Mouse (Mus musculus) C2C12 (cell line): ENCODE results near the gene Krt222. TPM values are rescaled to one million over a fixed set of nuclear protein-coding genes. Genes with fewer than 3 reads are reported as not detected.

Experiments used
- H3K27me3 ChIP-seq: one replicate; pipeline ENCODE4 v1.6.1; 2011; ENCODE audit not compliant: control insufficient read depth, insufficient read depth, insufficient read length
- H3K36me3 ChIP-seq: one replicate; pipeline ENCODE4 v1.6.1; 2011; ENCODE audit not compliant: control insufficient read depth, insufficient read depth
- H3K4me3 ChIP-seq: one replicate; pipeline ENCODE4 v1.5.1; 2011; ENCODE audit warnings: mild to moderate bottlenecking, control low read depth; ENCODE audit not compliant: poor library complexity, insufficient read depth, severe bottlenecking
- H3K79me2 ChIP-seq: one replicate; pipeline ENCODE4 v1.6.1; 2011; ENCODE audit not compliant: control insufficient read depth, insufficient read depth
- H3K79me3 ChIP-seq: one replicate; pipeline ENCODE4 v1.6.1; 2011; ENCODE audit warnings: low read depth, control low read depth
- H3ac ChIP-seq: one replicate; pipeline ENCODE3; 2011; ENCODE audit warnings: low read depth; ENCODE audit not compliant: control insufficient read depth, insufficient read length
- CEBPB ChIP-seq: IDR thresholded peaks from one replicate; pipeline ENCODE4 v1.6.1; 2011; ENCODE audit warnings: low read depth, mild to moderate bottlenecking, control low read depth, moderate library complexity
- CTCF ChIP-seq: IDR thresholded peaks from one replicate; pipeline ENCODE4 v1.5.1; 2011; ENCODE audit not compliant: control insufficient read depth, insufficient read depth, insufficient read length
- FOSL1 ChIP-seq: IDR thresholded peaks from one replicate; pipeline ENCODE4 v1.8.0; 2011; ENCODE audit warnings: mild to moderate bottlenecking, low read length; ENCODE audit not compliant: poor library complexity, insufficient read depth, severe bottlenecking
- MAX ChIP-seq: IDR thresholded peaks from one replicate; pipeline ENCODE4 v1.6.1; 2011; ENCODE audit warnings: mild to moderate bottlenecking, control low read depth
- MYOD1 ChIP-seq: IDR thresholded peaks from one replicate; pipeline ENCODE4 v1.6.1; 2011; ENCODE audit warnings: low read depth; ENCODE audit not compliant: control insufficient read depth, insufficient read length
- MYOG ChIP-seq: IDR thresholded peaks from one replicate; pipeline ENCODE4 v1.6.1; 2011; ENCODE audit not compliant: control insufficient read depth, insufficient read length; ENCODE audit errors: extremely low read depth
- USF1 ChIP-seq: IDR thresholded peaks from one replicate; pipeline ENCODE4 v1.6.1; 2011; ENCODE audit warnings: low read depth, mild to moderate bottlenecking, control low read depth, moderate library complexity
- long read RNA-seq, 2 experiments: library from polyadenylated mRNA; unstranded; transcript quantifications; one replicate each; pipeline ENCODE4 v2.0.0; 2019 to 2020
- polyA plus RNA-seq: library from polyadenylated mRNA; unstranded; fragments of >200 nt; fragmentation: generic; extraction: Trizol; gene quantifications from one replicate; pipeline ENCODE4 v1.2.1, GENCODE M21; 2012; ENCODE audit warnings: missing spikeins

Krt222 gene
- polyA plus RNA-seq, result not detected
- long read RNA-seq, experiment 1, result 0 reads
- long read RNA-seq, experiment 2, result 0 reads

DNA sequence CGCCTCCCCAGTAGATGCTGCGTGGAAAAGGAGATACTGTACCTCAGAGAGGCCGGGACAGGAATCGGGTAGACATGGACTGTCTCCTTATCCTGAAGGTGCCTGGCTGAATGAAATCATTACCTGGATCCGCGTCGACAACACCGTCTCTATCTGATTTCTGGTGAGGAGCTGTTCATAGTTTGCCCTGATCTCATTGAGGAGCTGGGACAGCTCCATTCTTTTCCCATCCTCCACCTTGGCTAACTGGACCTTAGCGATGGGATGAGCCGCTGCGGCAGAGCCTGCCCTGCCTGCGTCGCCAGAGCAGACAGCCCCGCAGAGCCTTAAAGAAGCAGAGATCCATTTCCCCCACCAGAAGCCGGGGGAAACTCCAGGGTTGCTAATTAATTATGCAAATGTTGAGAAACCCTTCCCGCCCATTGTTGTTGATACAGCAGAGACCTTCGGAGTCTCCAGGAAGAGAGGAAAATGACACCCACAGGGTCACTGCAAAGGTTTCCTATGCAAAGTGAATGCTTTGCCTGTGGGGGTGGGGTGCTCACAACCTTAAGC is at the start of gene Krt222:
TSS of gene Krt222 (minus strand) at position 266 of the 555 bp plus-strand sequence.
- H3K27me3 ChIP-seq, result peaks cover 37% of the 10 kb centered on the region
- no peaks in the 10 kb centered on the region for H3K36me3 ChIP-seq
- H3K79me3 ChIP-seq, result no peaks in the 10 kb centered on the region
- H3ac ChIP-seq, result no peak within 1 kb of the TSS
- H3K79me2 ChIP-seq, result no peaks in the 10 kb centered on the region
- H3K4me3 ChIP-seq, result no peak within 1 kb of the TSS
- TF ChIP-seq MAX (no peak), MYOD1 (no peak), USF1 (no peak), FOSL1 (no peak), CEBPB (no peak), CTCF (no peak), MYOG (no peak)

DNA sequence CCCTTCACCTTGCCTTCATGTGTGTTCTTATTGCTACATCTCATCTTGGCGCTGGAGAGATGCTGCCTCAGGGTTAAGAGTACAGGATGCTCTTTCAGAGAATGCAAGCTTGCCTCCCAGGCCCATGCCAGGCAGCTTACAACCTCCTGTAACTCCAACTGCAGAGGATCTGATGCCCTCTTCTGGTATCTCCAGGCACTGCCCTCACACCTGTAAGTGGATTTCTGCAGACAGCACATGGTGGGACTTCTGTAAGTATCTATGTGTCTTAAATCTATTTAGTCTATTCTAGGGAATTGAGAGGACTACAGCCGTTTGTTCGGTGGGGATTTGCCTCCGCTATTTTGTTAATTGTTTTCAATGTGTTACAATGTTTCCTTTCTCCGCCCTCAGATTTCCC is 49.0 kb upstream of the Krt222 start:
- H3K79me3 ChIP-seq, result no peaks in the 10 kb centered on the region
- no peak overlapping the region for H3ac ChIP-seq
- no peaks in the 10 kb centered on the region for H3K36me3 ChIP-seq
- H3K79me2 ChIP-seq, result no peaks in the 10 kb centered on the region
- peaks cover 13% of the 10 kb centered on the region for H3K27me3 ChIP-seq
- H3K4me3 ChIP-seq, result no peak overlapping the region
- TF ChIP-seq MYOG, result no peak
- TF ChIP-seq MYOD1, result no peak
- TF ChIP-seq CTCF, result no peak

DNA sequence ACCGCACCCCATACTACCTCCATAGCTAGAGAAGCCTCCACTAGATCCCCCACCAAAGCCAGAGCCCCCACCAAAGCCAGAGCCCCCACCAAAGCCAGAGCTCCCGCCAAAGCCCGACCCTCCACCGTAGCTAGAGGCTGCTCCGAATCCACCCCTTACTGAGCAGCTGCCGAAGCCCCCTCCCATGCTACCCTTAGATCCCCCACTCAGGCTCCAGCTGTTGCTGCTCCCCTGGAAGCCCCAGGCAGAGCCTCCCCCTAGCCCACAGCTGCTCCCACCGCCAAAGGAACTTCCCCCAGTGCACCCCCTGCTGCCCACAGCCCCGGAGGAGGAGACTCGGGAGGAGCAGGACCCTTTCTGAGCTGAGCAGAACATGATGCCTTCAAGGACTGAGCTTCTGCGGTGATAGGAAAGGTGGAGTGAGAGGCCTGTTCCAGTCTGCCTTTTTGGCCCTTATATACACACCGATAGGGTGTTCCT is 41.0 kb upstream of the Krt222 start, which contains the start of gene Krt24:
TSS of gene Krt24 (minus strand) at position 430 of the 480 bp plus-strand sequence.
- no peaks in the 10 kb centered on the region for H3K79me3 ChIP-seq
- no peak within 1 kb of the TSS for H3K4me3 ChIP-seq
- H3K36me3 ChIP-seq, result no peaks in the 10 kb centered on the region
- H3ac ChIP-seq, result no peak within 1 kb of the TSS
- TF ChIP-seq USF1 (no peak), MYOG (no peak), FOSL1 (no peak), MYOD1 (no peak), CTCF (no peak)
- peaks cover 57% of the 10 kb centered on the region for H3K27me3 ChIP-seq
- no peaks in the 10 kb centered on the region for H3K79me2 ChIP-seq

DNA sequence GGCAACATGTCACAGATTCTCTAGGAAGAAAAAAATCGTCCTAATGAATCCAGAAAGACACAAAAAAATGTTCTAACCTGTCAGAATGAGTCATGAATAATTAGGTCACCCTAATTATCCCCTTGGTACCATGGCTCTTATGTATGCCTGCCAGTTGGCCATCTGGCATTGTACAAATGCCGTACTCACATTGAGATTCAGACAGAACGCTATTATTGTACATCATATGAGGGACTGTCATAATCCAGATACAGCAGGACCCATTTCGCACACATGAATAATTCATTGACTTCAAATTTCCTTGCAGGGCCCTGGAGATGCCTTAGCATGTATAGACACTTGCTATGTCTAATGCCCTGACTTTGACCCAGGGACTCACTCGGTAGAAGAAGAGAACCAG is 40.1 kb upstream of the Krt222 start:
- peaks cover 57% of the 10 kb centered on the region for H3K27me3 ChIP-seq
- H3K79me2 ChIP-seq, result no peaks in the 10 kb centered on the region
- H3ac ChIP-seq, result no peak overlapping the region
- no peak overlapping the region for H3K4me3 ChIP-seq
- no peaks in the 10 kb centered on the region for H3K36me3 ChIP-seq
- H3K79me3 ChIP-seq, result no peaks in the 10 kb centered on the region
- TF ChIP-seq CEBPB (no peak), CTCF (no peak), FOSL1 (no peak), MYOG (no peak), MAX (no peak), MYOD1 (no peak), USF1 (no peak)

DNA sequence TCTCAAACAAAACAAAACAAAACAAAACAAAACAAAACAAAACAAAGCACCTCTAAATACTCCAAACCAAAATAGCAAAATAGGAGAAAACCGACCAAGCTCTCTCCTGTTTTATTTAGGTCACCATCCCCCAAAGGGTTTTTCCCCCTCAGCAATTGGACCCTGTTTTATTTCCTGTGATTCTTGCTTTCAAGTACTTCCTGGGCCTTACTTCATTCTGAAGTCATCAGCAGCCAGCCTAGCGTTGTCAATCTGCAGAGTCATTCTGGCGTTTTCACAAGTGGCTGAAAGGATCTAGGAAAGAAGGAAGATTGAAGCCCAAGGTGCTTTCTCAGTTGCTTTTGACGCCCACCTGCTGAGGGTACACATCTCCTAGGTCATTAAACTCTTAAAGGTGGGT is 39.4 kb upstream of the Krt222 start:
- no peaks in the 10 kb centered on the region for H3K79me3 ChIP-seq
- no peaks in the 10 kb centered on the region for H3K36me3 ChIP-seq
- H3ac ChIP-seq, result no peak overlapping the region
- peaks cover 59% of the 10 kb centered on the region for H3K27me3 ChIP-seq
- no peaks in the 10 kb centered on the region for H3K79me2 ChIP-seq
- no peak overlapping the region for H3K4me3 ChIP-seq
- TF ChIP-seq MAX, result no peak
- no peak for TF ChIP-seq MYOG
- TF ChIP-seq CTCF, result no peak
- TF ChIP-seq USF1, result no peak
- no peak for TF ChIP-seq CEBPB
- TF ChIP-seq FOSL1, result no peak
- no peak for TF ChIP-seq MYOD1

DNA sequence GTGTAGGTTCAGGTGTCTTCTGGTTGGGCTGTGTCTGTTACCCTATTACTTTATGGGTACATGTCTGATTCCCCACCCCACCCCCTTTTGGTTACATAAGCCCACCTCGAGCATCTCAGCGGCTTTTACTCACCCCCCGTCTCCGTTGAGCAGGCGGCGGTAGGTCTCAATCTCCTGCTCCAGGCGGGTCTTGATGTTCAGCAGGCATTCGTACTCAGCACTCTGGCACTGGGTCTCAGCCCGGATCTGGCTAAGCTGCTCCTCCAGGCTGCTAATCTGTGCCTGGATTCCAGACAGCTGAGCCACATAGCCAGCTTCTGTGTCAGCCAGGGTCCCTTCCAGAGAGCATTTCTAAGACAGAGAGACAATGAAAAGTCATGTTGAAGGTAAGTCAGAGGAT is 37.2 kb upstream of the Krt222 start:
- Histone ChIP-seq H3K27me3 (peaks cover 77% of the 10 kb centered on the region), H3K79me3 (no peaks in the 10 kb centered on the region), H3K36me3 (no peaks in the 10 kb centered on the region), H3K4me3 (no peak overlapping the region), H3K79me2 (no peaks in the 10 kb centered on the region), H3ac (no peak overlapping the region)
- no peak for TF ChIP-seq CEBPB
- TF ChIP-seq FOSL1, result no peak
- TF ChIP-seq MYOD1, result no peak
- no peak for TF ChIP-seq MYOG
- TF ChIP-seq USF1, result no peak
- TF ChIP-seq MAX, result no peak
- TF ChIP-seq CTCF, result no peak
